Mouse (Mus musculus) limb, embryonic 13.5 days (tissue): ENCODE results near the gene Zfp146. TPM values are rescaled to one million over a fixed set of nuclear protein-coding genes. Genes with fewer than 3 reads are reported as not detected.
"Not testable (repeated sequence)": the region's sequence is repeated elsewhere in the genome, so short reads cannot be mapped to it uniquely, and the experiment has no call there.

ENCODE experiments used
- ATAC-seq: fragments of 200-750 bp; cut with Nextera tagmentation; 2 replicates; pipeline ENCODE4 v1.8.0; 2017; ENCODE audit warnings: low read depth, moderate number of reproducible peaks, moderate TSS enrichment; ENCODE audit not compliant: low FRiP score
- H3K27ac ChIP-seq: fragments of 300-500 bp; sonication (generic); 2 replicates; pipeline ENCODE4 v1.5.1; 2015; ENCODE audit warnings: inconsistent platforms, mild to moderate bottlenecking, moderate library complexity
- H3K27me3 ChIP-seq: fragments of 300-500 bp; sonication (generic); 2 replicates; pipeline ENCODE4 v1.6.1; 2015; ENCODE audit warnings: mild to moderate bottlenecking, inconsistent platforms
- H3K36me3 ChIP-seq: fragments of 300-500 bp; sonication (generic); 2 replicates; pipeline ENCODE4 v1.6.1; 2015; ENCODE audit warnings: inconsistent platforms, mild to moderate bottlenecking, moderate library complexity
- H3K4me1 ChIP-seq: fragments of 300-500 bp; sonication (generic); 2 replicates; pipeline ENCODE4 v1.6.1; 2015; ENCODE audit warnings: inconsistent platforms
- H3K4me2 ChIP-seq: fragments of 300-500 bp; sonication (generic); replicated peaks from 2 replicates; pipeline ENCODE4 v1.6.1; 2015; ENCODE audit warnings: inconsistent platforms, mild to moderate bottlenecking, moderate library complexity
- H3K4me3 ChIP-seq: fragments of 300-500 bp; sonication (generic); 2 replicates; pipeline ENCODE4 v1.5.1; 2015; ENCODE audit warnings: moderate library complexity, mild to moderate bottlenecking, inconsistent platforms
- H3K9ac ChIP-seq: fragments of 300-500 bp; sonication (generic); 2 replicates; pipeline ENCODE4 v1.6.1; 2015; ENCODE audit warnings: mild to moderate bottlenecking, inconsistent platforms
- H3K9me3 ChIP-seq: fragments of 300-500 bp; sonication (generic); 2 replicates; pipeline ENCODE4 v1.6.1; 2016; ENCODE audit warnings: inconsistent platforms
- WGBS: fragments of 180-500 bp; shearing (Covaris S2); methylation state at CpG from one replicate; pipeline ENCODE4 v1.1.7; 2015; 5-methylcytosine and 5-hydroxymethylcytosine counted together
- polyA plus RNA-seq: library from polyadenylated mRNA; unstranded; fragments of >200 nt; fragmentation: Nextera tagmentation; extraction: Ambion mirVana; gene quantifications from 2 replicates; pipeline ENCODE4 v1.2.1, GENCODE M21; 2015

The Zfp146 gene
- polyA plus RNA-seq = 22.2 and 22.4 TPM in 2 replicates

DNA sequence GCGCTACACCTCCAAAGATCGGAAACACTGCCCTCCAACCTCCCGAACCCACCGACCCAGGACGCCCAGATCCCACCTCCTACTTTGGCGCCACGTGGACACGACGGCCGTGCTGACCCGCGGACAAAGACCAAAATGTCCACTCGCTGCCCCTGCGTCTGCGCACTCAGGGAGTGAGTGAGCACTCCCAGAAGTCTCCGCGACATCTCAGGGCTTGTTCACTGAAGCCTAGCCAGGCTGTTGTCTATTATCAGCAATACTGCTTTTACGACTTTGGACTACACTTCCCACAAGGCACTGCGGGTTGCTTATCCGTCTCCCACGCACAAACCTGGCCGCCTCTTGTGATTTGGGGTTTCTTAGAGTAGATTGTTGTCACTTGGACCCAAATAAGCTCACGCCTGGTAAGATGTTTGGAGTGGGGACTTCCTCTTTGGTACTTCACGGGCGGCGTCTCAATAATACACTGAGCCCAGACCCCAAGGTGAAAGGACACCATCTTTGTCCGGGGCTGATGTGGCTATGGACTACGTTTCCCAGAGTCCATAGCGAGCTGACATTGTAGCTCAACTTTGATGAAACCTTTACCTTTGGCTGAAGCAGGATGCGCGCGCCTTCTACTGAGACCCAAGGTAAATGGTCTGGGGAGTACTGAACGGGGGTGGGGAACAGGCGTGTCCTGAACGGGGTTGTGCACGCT lies at the start of gene Zfp146:
Gene Zfp146 (minus strand): TSS at position 168 of the 700 bp plus-strand sequence.
- ATAC-seq = peak; percentile 98
- Histone ChIP-seq H3K9ac (peak within 1 kb of the TSS; percentile 88), H3K36me3 (peaks cover 40% of the 10 kb centered on the region), H3K9me3 (peaks cover 28% of the 10 kb centered on the region), H3K27ac (peak within 1 kb of the TSS; percentile 91), H3K4me2 (peak within 1 kb of the TSS; percentile 76), H3K4me3 (peak within 1 kb of the TSS; percentile 71), H3K27me3 (no peaks in the 10 kb centered on the region), H3K4me1 (peaks cover 15% of the 10 kb centered on the region)
- WGBS = 0% methylated on average over 36 of the region's 36 CpGs

DNA sequence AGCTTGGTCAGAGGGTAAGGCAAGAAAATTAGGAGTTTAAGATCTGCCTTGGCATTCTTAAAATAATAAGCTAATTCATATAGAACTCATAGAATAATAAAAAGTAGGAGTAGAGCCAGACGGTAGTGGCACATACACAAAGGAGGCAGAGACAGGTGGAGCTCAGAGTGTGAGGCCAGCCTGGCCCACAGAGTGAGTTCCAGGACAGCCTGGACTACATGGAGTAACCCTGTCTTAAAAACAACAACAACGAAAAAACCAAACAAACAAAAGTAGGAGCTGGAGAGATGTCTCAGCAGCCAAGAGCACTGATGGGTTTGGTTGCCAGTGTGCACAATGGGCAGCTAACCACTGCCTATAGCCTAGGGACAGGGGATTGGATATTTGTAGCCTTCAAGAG lies 47.7 kb upstream of the Zfp146 start:
- H3K27ac ChIP-seq = no peak overlapping the region
- peaks cover 2% of the 10 kb centered on the region; the same call in 1 of the 2 replicates for H3K36me3 ChIP-seq
- ATAC-seq = no peak
- no peaks in the 10 kb centered on the region for H3K27me3 ChIP-seq
- no peak overlapping the region for H3K4me2 ChIP-seq
- no peak overlapping the region for H3K9ac ChIP-seq
- no peaks in the 10 kb centered on the region for H3K9me3 ChIP-seq
- WGBS = 85% methylated on average over 2 of the region's 2 CpGs
- H3K4me1 ChIP-seq = peaks cover 4% of the 10 kb centered on the region; the same call in 1 of the 2 replicates
- no peak overlapping the region for H3K4me3 ChIP-seq

DNA sequence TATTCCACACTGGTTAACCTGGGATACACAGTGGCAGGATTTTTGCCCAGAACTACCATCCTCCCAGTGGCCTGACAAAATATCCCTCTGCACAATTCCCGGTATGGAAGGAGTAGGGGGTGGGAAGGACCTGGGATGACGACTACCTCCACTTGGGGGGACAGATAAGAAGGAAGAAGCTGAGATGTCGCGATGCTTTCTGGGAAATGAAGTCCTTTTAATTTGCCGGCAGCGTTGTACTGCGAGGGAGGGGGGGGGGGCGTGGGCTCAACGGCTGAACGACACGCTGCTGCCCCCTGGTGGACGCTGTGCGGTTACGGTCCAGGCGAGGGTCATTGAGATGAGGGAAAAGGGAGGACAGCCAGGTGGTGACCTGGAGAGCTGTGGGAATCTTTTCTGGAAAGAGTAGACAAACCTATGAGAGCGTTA lies 47.2 kb upstream of the Zfp146 start:
- peak overlapping the region; percentile 19; the same call in 1 of the 2 replicates for H3K9ac ChIP-seq
- no peaks in the 10 kb centered on the region for H3K36me3 ChIP-seq
- peaks cover 4% of the 10 kb centered on the region; the same call in 1 of the 2 replicates for H3K4me1 ChIP-seq
- peak overlapping the region; percentile 24 for H3K4me3 ChIP-seq
- H3K9me3 ChIP-seq = no peaks in the 10 kb centered on the region
- H3K27ac ChIP-seq = no peak overlapping the region
- H3K4me2 ChIP-seq = peak overlapping the region; percentile 60
- peak; percentile 55; the same call in 1 of the 2 replicates for ATAC-seq
- 1% methylated on average over 15 of the region's 16 CpGs for WGBS
- no peaks in the 10 kb centered on the region for H3K27me3 ChIP-seq

DNA sequence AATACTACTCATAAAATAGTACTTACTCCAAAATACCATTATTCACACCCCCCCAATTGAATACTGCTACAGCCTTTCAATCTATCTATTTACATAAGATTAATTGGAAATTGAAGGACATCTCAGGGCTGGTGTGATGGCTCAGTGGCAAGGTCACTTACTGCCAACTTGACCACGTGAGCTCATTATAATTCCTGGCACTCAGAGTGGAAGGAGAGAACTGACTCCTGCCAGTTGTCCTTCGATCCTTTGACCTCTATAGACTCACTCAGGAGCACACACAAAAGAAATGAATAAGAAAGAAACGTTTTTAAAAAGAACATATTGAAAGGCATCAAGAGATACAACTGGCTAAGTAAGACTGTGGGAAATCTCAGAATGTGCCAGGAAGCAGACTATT lies 46.3 kb upstream of the Zfp146 start:
- no peak for ATAC-seq
- Histone ChIP-seq H3K36me3 (no peaks in the 10 kb centered on the region), H3K9ac (no peak overlapping the region), H3K4me2 (no peak overlapping the region), H3K27ac (no peak overlapping the region), H3K4me1 (peaks cover 4% of the 10 kb centered on the region; the same call in 1 of the 2 replicates), H3K9me3 (no peaks in the 10 kb centered on the region), H3K4me3 (no peak overlapping the region), H3K27me3 (no peaks in the 10 kb centered on the region)
- WGBS = 84% methylated on average over 3 of the region's 3 CpGs

DNA sequence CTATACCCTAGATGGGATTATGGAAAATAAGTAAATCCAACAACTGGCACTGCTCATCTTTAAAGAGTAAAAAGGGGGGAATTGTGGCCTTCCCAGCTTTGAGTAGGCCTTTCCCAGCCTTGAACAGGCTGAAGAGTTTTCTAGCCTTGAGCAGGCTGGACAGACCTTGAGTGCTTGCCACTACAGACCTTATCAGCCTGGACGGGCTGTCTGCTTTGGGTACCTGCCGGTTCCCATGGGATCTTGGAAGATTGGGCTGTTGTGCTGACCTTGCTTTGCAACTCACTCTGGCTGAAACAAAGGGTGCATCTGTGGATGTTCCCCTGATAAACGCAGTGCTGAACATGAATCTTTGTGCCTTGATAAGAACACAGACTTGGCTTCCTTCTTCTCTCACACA lies 44.3 kb upstream of the Zfp146 start:
- Histone ChIP-seq H3K27ac (no peak overlapping the region), H3K36me3 (no peaks in the 10 kb centered on the region), H3K9ac (no peak overlapping the region), H3K4me1 (no peaks in the 10 kb centered on the region), H3K27me3 (no peaks in the 10 kb centered on the region), H3K4me2 (no peak overlapping the region), H3K9me3 (no peaks in the 10 kb centered on the region), H3K4me3 (no peak overlapping the region)
- WGBS = 90% methylated on average over 3 of the region's 3 CpGs
- ATAC-seq = no peak

DNA sequence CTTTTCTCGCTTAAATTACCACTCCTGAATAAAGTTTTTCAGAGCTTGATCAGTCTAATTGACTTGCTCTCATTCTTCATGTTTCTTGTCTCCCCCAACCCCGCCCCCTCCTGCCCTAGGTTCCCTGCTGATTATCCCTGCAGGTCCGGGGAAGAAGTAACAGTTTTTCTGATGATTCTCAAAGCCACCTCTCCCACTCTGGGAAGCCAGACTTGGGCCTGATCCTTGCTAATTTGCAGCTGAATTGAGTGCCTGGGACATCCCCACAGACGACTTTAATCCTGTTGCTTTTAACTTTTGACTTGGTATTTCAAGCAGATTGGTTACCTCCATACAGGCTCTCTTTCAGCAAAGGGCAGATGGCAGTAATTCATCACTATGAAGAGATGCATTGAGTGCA lies 41.5 kb upstream of the Zfp146 start:
- Histone ChIP-seq H3K27ac (no peak overlapping the region), H3K4me3 (no peak overlapping the region), H3K27me3 (no peaks in the 10 kb centered on the region), H3K4me1 (no peaks in the 10 kb centered on the region), H3K4me2 (no peak overlapping the region), H3K9me3 (no peaks in the 10 kb centered on the region), H3K9ac (no peak overlapping the region), H3K36me3 (no peaks in the 10 kb centered on the region)
- ATAC-seq = no peak
- WGBS = 34% methylated on average over 4 of the region's 4 CpGs

DNA sequence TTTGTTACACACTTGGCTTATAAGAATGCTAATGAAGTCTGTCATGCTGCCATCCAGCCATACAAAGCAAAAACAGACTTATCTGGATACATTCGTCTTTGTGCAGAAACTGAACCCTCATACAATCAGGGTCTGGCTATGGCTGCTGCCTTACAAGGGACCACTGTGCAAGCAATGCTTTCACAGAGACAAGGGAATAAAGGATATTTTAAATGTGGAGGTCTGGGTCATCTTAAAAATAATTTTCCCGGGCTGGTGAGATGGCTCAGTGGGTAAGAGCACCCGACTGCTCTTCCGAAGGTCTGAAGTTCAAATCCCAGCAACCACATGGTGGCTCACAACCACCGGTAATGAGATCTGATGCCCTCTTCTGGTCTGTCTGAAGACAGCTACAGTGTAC lies 36.8 kb upstream of the Zfp146 start:
- H3K4me2 ChIP-seq, H3K9ac ChIP-seq, H3K4me1 ChIP-seq, H3K4me3 ChIP-seq, H3K27me3 ChIP-seq, H3K27ac ChIP-seq, H3K9me3 ChIP-seq, ATAC-seq, H3K36me3 ChIP-seq: not testable (repeated sequence)
- 57% methylated on average over 5 of the region's 5 CpGs for WGBS

DNA sequence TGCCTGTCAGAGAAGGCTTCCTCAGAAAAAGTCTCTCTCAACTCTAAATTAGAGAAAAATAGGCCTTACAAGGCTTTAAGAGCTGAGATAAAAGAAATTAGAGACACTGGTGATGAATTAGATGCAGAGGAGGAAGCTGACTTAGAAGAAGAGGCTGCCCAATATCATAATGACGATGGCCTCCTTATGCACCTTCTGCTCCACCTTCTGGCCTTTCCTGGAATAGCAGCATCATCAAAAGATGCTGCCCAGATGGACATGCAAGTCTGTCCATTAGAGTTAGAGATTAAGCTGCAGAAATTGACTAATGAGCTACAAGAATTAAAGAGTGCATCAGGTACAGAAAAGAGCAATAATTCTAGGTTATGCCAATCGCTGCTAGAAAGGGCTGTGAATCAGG lies 35.8 kb upstream of the Zfp146 start:
- H3K27ac ChIP-seq = no peak overlapping the region
- 5% methylated on average over 2 of the region's 2 CpGs for WGBS
- no peak for ATAC-seq

DNA sequence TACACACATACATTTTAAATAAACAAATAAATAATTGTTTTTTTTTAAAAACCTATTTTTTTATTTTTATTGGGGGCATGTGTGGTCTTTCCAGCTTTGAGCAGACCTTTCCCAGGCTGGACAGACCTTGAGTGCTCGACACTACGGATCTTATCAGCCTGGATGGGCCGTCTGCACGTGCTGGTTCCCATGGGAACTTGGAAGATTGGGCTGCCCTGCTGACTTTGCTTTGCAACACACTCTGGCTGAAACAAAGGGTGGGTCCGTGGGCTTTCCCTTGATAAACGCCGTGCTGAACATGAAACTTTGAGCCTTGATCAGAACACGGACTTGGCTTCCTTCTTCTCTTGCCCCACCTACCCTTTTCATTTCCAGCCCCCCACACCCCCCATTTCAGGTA lies 34.8 kb upstream of the Zfp146 start:
- ATAC-seq = no peak

More for the DNA sequence above, 35.8 kb upstream of the Zfp146 start:
- Histone ChIP-seq H3K4me2 (no peak overlapping the region), H3K4me1 (peaks cover 10% of the 10 kb centered on the region), H3K27me3 (no peaks in the 10 kb centered on the region), H3K4me3 (no peak overlapping the region), H3K9me3 (no peaks in the 10 kb centered on the region), H3K36me3 (no peaks in the 10 kb centered on the region), H3K9ac (no peak overlapping the region)

DNA sequence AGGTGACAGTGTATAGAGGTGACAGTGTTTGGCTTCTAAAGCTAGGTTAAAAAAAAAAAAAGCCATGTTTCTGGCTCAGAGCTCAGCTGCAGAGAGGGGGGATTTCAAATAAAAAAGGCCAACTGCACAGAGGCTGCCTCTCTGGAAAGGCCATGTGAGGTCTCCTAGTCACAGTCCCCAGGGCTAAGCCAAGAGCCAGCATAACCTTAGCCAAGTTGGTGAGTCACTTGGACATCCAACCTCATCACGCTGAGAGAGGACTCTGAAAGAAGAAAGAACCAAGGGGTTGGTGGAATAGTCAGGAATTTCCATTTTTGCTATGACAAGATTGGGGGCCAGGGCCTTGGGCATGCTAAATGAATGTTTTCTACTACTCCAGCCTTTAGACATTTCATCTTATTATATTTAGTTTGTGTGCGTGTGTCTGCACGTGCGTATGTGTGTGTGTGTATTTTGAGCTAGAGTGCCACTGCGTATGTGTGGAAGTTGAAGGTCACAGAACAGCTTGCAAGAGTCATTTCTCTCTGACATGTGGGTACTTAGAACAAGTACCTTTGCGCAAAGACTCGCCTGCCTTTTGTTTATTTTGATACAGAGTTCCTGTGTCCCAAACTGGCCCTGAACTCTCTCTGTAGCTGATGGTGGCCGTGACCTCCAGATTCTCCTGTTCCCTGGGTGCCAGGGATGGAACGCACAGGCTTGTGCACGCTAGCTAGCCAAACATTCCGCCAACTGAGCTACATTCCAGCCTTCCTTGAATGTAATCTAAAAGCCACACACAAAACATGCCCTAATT lies 33.5 kb upstream of the Zfp146 start:
- no peaks in the 10 kb centered on the region for H3K9me3 ChIP-seq
- H3K4me2 ChIP-seq = no peak overlapping the region
- peaks cover 27% of the 10 kb centered on the region for H3K4me1 ChIP-seq
- no peaks in the 10 kb centered on the region for H3K36me3 ChIP-seq
- 87% methylated on average over 11 of the region's 11 CpGs for WGBS
- no peaks in the 10 kb centered on the region for H3K27me3 ChIP-seq
- H3K4me3 ChIP-seq = no peak overlapping the region
- H3K27ac ChIP-seq = no peak overlapping the region
- H3K9ac ChIP-seq = no peak overlapping the region
- no peak for ATAC-seq

More for the DNA sequence above, 34.8 kb upstream of the Zfp146 start:
- Histone ChIP-seq H3K4me3 (no peak overlapping the region), H3K9me3 (no peaks in the 10 kb centered on the region), H3K27me3 (no peaks in the 10 kb centered on the region), H3K4me1 (peaks cover 20% of the 10 kb centered on the region), H3K36me3 (no peaks in the 10 kb centered on the region), H3K27ac (no peak overlapping the region), H3K9ac (no peak overlapping the region), H3K4me2 (no peak overlapping the region)
- WGBS = 53% methylated on average over 8 of the region's 8 CpGs

DNA sequence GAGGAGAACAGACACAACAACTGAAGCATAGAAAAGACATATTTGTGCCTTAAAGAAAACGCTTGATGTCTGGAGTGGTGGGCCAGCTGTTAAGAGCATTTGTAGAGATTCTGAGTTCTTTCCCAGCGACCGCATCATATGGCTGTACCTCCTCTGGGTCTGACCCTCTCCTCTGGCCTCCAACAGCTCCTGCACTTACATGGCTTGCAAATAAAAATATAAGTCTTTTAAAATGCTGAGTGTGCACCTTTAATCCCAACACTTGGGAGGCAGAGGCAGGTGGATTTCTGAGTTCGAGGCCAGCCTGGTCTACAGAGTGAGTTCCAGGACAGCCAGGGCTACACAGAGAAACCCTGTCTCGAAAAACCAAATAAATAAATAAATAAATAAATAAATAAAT lies 31.1 kb upstream of the Zfp146 start:
- 84% methylated on average over 5 of the region's 5 CpGs for WGBS
- H3K4me1 ChIP-seq = peaks cover 35% of the 10 kb centered on the region
- not testable (repeated sequence) for H3K27me3 ChIP-seq, H3K9me3 ChIP-seq, H3K4me2 ChIP-seq, H3K4me3 ChIP-seq, H3K9ac ChIP-seq, H3K27ac ChIP-seq, ATAC-seq, H3K36me3 ChIP-seq

DNA sequence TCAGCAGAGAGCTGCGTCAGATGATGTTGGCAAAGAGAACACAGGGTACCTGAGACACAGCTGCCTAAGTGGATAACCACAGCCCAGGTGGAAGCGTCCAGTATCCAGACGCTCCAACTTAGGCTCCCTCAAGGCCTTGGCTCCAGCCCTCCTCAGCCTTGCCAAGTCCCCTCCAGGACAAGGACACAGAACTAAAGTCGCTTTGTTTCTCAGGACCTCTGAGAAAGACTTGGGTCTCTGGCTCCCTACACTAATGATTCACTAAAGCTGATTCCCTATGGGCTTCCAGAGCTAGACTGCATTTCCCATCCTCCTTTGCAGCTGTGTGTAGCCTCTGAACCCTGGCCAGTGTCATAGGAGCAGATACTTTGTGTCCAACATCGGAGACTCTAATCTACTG lies 30.6 kb upstream of the Zfp146 start:
- Histone ChIP-seq H3K9ac (0 out of 2 replicates have a peak overlapping the region, but pooled peaks have one; percentile 6), H3K9me3 (no peaks in the 10 kb centered on the region), H3K4me2 (no peak overlapping the region), H3K27me3 (no peaks in the 10 kb centered on the region), H3K4me3 (no peak overlapping the region), H3K36me3 (no peaks in the 10 kb centered on the region), H3K27ac (no peak overlapping the region), H3K4me1 (peaks cover 39% of the 10 kb centered on the region)
- WGBS = 69% methylated on average over 5 of the region's 5 CpGs
- no peak for ATAC-seq
